Mouse (Mus musculus): ENCODE data around the gene Fam162a. TPM values are rescaled to one million over a fixed set of nuclear protein-coding genes. Genes with fewer than 3 reads are reported as not detected.
A peak's percentile ranks its signal among the peaks of the same experiment; 100 is the strongest.
"Not testable (repeated sequence)": the region's sequence is repeated elsewhere in the genome, so short reads cannot be mapped to it uniquely, and the experiment has no call there.

Fam162a gene
- polyA plus RNA-seq, 1 experiment from 2014 or later: 223 TPM

DNA sequence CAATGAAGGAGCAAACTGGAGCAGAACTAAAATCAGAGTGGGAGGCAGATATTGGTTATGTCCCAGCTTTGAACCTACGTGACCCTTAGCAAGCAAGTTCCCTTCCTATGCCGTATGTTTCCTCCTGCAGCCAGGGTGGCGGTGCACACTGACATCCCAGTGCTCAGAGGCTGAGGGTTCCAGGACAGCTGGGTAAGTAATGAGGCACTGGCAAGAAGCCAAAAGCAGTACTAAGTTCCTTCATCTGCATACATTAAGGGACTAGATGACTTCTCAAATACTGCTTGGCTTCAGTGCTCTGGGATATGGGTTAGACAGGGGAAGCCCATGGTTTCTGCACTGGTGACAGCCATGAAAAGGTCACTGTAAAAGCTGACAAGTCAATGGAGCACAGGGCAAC, 3.0 kb downstream of the Fam162a start:
- peaks cover 25% of the 10 kb centered on the region for H3K4me1 ChIP-seq (ENCODE audit: control insufficient read depth, low read depth, low read length)
- no peak overlapping the region for H3K27ac ChIP-seq (ENCODE audit: low read length)
- WGBS (ENCODE audit: insufficient replicate concordance): 75% methylated on average over 3 of the region's 3 CpGs

DNA sequence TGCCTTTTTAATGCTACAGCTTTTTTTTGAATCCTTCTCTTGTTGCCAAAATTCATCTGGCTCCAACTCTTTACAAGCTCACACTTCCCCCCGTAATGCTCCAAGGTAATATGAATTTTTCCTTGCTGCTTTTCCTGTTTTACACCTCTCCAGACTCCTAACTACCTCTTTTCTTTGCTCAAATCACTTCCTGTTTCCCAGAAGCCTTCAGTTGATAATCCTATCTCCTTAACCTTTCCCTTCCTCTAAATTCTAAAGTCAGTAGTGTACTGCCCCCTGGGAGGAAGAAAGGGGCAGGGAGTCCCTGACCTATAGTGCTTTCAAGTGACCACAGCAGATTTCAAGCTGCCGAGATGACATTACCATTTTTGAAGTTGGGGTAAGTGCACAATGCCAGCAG, 3.7 kb downstream of the Fam162a start:
- 39% methylated on average over 2 of the region's 2 CpGs for WGBS (ENCODE audit: insufficient replicate concordance)
- Histone ChIP-seq H3K9ac (ENCODE audit: low read depth, low read length) (no peak overlapping the region), H3K27ac (ENCODE audit: low read length) (peak overlapping the region; percentile 6; the same call in 1 of the 2 replicates), H3K4me3 (ENCODE audit: low read depth, low read length) (no peak overlapping the region), H3K27me3 (ENCODE audit: control insufficient read depth, insufficient read depth, low read depth, low read length) (no peaks in the 10 kb centered on the region), H3K36me3 (ENCODE audit: control insufficient read depth, insufficient read depth) (no peaks in the 10 kb centered on the region), H3K4me1 (ENCODE audit: control insufficient read depth, low read depth, low read length) (peaks cover 28% of the 10 kb centered on the region), H3K4me2 (ENCODE audit: low read depth, low read length) (no peak overlapping the region), H3K9me3 (replicated peaks; ENCODE audit: control insufficient read depth, low read length) (no peaks in the 10 kb centered on the region)
- no peak for ATAC-seq (ENCODE audit: low read depth)

More for the DNA sequence above, 3.0 kb downstream of the Fam162a start:
- H3K4me2 ChIP-seq (ENCODE audit: low read depth, low read length): no peak overlapping the region
- no peak overlapping the region for H3K4me3 ChIP-seq (ENCODE audit: low read depth, low read length)
- no peaks in the 10 kb centered on the region for H3K9me3 ChIP-seq (replicated peaks; ENCODE audit: control insufficient read depth, low read length)
- no peak for ATAC-seq (ENCODE audit: low read depth)
- H3K36me3 ChIP-seq (ENCODE audit: control insufficient read depth, insufficient read depth): no peaks in the 10 kb centered on the region
- no peak overlapping the region for H3K9ac ChIP-seq (ENCODE audit: low read depth, low read length)
- no peaks in the 10 kb centered on the region for H3K27me3 ChIP-seq (ENCODE audit: control insufficient read depth, insufficient read depth, low read depth, low read length)

DNA sequence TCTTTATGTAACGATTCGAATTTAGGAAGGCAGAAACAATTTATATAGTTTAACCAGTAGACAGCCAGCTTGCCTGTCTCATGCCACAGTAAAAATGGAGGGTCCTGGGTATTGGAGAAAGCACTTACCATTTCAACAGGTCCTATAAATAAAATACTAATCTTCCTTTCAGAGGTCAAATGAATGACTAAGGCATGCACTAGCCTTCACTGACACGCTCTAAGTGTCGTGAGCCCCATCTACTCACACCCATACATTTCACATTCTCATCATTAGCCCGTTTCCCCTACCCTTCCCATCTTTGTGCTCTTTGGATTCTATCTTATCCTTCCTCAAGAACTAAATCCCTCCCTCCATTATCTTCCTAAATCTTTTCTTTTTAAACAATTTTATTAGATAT, 6.5 kb downstream of the Fam162a start:
- no peak overlapping the region for H3K4me3 ChIP-seq (ENCODE audit: low read depth, low read length)
- peaks cover 30% of the 10 kb centered on the region for H3K4me1 ChIP-seq (ENCODE audit: control insufficient read depth, low read depth, low read length)
- H3K36me3 ChIP-seq (ENCODE audit: control insufficient read depth, insufficient read depth): no peaks in the 10 kb centered on the region
- no peak overlapping the region for H3K9ac ChIP-seq (ENCODE audit: low read depth, low read length)
- H3K27me3 ChIP-seq (ENCODE audit: control insufficient read depth, insufficient read depth, low read depth, low read length): no peaks in the 10 kb centered on the region
- H3K9me3 ChIP-seq (replicated peaks; ENCODE audit: control insufficient read depth, low read length): no peaks in the 10 kb centered on the region
- no peak overlapping the region for H3K27ac ChIP-seq (ENCODE audit: low read length)
- no peak overlapping the region for H3K4me2 ChIP-seq (ENCODE audit: low read depth, low read length)
- ATAC-seq (ENCODE audit: low read depth): no peak
- 79% methylated on average over 5 of the region's 5 CpGs for WGBS (ENCODE audit: insufficient replicate concordance)

DNA sequence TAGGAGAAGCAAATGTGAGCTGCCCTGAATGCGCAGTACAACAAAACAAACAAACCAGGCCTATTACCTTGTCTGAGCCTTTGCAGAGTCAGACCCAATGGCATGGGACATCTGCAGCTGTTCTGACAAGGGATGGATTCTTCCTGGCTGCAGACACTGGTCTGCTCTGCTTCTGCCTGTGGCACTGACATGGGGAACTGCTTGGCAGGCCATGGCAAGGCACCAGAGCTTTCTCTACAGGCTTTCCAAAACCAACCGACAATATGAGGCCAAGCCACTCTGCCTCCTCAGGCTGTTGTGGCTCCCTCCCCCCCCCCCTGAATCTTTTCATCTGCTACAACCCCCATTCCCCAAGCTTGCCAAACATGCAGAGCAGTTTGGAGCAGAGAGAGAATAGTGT, 8.1 kb downstream of the Fam162a start:
- WGBS (ENCODE audit: insufficient replicate concordance): 74% methylated on average over 2 of the region's 2 CpGs
- H3K9ac ChIP-seq (ENCODE audit: low read depth, low read length): no peak overlapping the region
- H3K4me2 ChIP-seq (ENCODE audit: low read depth, low read length): no peak overlapping the region
- no peaks in the 10 kb centered on the region for H3K27me3 ChIP-seq (ENCODE audit: control insufficient read depth, insufficient read depth, low read depth, low read length)
- H3K9me3 ChIP-seq (replicated peaks; ENCODE audit: control insufficient read depth, low read length): no peaks in the 10 kb centered on the region
- peaks cover 21% of the 10 kb centered on the region for H3K4me1 ChIP-seq (ENCODE audit: control insufficient read depth, low read depth, low read length)
- H3K36me3 ChIP-seq (ENCODE audit: control insufficient read depth, insufficient read depth): no peaks in the 10 kb centered on the region
- H3K4me3 ChIP-seq (ENCODE audit: low read depth, low read length): no peak overlapping the region
- no peak overlapping the region for H3K27ac ChIP-seq (ENCODE audit: low read length)
- ATAC-seq (ENCODE audit: low read depth): no peak

DNA sequence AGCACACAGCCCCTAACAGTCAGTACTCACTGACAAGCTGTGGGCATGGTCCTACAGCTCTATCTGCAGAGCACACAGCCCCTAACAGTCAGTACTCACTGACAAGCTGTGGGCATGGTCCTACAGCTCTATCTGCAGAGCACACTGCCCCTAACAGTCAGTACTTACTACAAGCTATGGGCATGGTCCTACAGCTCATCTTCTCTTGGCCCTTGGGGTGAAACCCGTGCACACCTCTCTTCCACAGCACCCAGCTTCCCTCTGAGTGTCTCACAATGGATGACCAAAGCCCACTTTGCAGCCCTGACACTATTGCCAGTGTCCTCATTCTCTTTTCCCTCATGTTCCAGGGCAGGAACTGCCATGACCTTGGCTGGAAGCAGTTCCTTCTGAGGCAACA, 8.9 kb downstream of the Fam162a start:
- H3K9me3 ChIP-seq (replicated peaks; ENCODE audit: control insufficient read depth, low read length); H3K36me3 ChIP-seq (ENCODE audit: control insufficient read depth, insufficient read depth); ATAC-seq (ENCODE audit: low read depth); H3K9ac ChIP-seq (ENCODE audit: low read depth, low read length); H3K4me3 ChIP-seq (ENCODE audit: low read depth, low read length); H3K4me2 ChIP-seq (ENCODE audit: low read depth, low read length); H3K27me3 ChIP-seq (ENCODE audit: control insufficient read depth, insufficient read depth, low read depth, low read length): not testable (repeated sequence)
- H3K27ac ChIP-seq (ENCODE audit: low read length): peak overlapping the region; percentile 17; the same call in 1 of the 2 replicates
- peaks cover 14% of the 10 kb centered on the region for H3K4me1 ChIP-seq (ENCODE audit: control insufficient read depth, low read depth, low read length)
- 44% methylated on average over 1 of the region's 1 CpGs for WGBS (ENCODE audit: insufficient replicate concordance)

DNA sequence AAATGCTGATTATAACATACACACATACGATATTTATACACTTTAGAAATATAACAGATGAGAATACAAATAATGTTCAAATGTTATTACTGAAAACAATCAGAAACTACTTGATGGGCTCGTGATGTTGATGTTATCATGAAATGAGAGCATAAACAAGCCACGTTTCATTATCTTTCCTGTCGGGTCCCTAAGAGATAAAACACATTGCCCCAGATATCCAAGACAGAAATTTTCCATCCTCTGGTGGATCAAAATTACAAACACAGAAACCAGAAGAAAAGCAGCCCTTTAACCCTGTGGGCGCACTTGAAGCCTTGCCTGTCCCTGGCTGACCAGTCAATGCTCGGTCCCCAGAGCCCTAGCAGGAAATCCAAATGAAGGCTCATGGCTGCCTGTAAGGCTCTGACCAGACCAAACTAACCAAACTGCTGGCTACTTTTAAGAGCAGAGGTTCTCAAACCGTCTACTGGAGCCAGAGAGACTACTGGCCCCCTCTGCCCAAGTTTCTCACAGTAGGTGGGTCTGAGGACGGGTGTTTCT, 13.4 kb downstream of the Fam162a start:
- H3K4me1 ChIP-seq (ENCODE audit: control insufficient read depth, low read depth, low read length): peaks cover 9% of the 10 kb centered on the region
- H3K9me3 ChIP-seq (replicated peaks; ENCODE audit: control insufficient read depth, low read length): no peaks in the 10 kb centered on the region
- no peaks in the 10 kb centered on the region for H3K27me3 ChIP-seq (ENCODE audit: control insufficient read depth, insufficient read depth, low read depth, low read length)
- H3K27ac ChIP-seq (ENCODE audit: low read length): no peak overlapping the region
- no peaks in the 10 kb centered on the region; the same call in 1 of the 2 replicates for H3K36me3 ChIP-seq (ENCODE audit: control insufficient read depth, insufficient read depth)
- H3K4me2 ChIP-seq (ENCODE audit: low read depth, low read length): no peak overlapping the region
- ATAC-seq (ENCODE audit: low read depth): no peak
- 59% methylated on average over 8 of the region's 8 CpGs for WGBS (ENCODE audit: insufficient replicate concordance)
- no peak overlapping the region for H3K4me3 ChIP-seq (ENCODE audit: low read depth, low read length)
- H3K9ac ChIP-seq (ENCODE audit: low read depth, low read length): no peak overlapping the region

DNA sequence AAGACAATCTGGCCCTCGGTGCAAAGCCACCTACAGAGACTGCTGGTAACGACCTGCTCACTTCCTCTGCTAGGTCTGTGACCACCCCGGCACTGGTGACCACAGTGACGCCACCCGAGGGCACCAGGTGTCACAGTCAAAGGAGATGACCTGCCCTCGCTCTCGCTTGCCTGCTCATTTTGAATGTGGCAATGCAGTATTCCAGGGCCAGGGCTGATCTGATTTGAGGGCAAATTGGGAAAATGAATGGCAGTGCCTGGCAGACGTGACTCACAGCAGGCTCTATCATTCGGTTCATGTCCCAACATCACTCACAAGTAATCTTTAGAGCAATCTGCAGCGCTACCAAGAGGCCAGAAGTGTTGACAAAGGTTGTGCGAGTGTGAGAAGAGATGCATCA, 15.0 kb downstream of the Fam162a start:
- H3K4me2 ChIP-seq (ENCODE audit: low read depth, low read length): no peak overlapping the region
- peaks cover 3% of the 10 kb centered on the region for H3K4me1 ChIP-seq (ENCODE audit: control insufficient read depth, low read depth, low read length)
- WGBS (ENCODE audit: insufficient replicate concordance): 84% methylated on average over 11 of the region's 11 CpGs
- no peak for ATAC-seq (ENCODE audit: low read depth)
- no peak overlapping the region for H3K4me3 ChIP-seq (ENCODE audit: low read depth, low read length)
- no peak overlapping the region for H3K9ac ChIP-seq (ENCODE audit: low read depth, low read length)
- H3K9me3 ChIP-seq (replicated peaks; ENCODE audit: control insufficient read depth, low read length): no peaks in the 10 kb centered on the region
- no peaks in the 10 kb centered on the region for H3K27me3 ChIP-seq (ENCODE audit: control insufficient read depth, insufficient read depth, low read depth, low read length)
- H3K36me3 ChIP-seq (ENCODE audit: control insufficient read depth, insufficient read depth): peaks cover under 1% of the 10 kb centered on the region; the same call in 1 of the 2 replicates
- no peak overlapping the region for H3K27ac ChIP-seq (ENCODE audit: low read length)

DNA sequence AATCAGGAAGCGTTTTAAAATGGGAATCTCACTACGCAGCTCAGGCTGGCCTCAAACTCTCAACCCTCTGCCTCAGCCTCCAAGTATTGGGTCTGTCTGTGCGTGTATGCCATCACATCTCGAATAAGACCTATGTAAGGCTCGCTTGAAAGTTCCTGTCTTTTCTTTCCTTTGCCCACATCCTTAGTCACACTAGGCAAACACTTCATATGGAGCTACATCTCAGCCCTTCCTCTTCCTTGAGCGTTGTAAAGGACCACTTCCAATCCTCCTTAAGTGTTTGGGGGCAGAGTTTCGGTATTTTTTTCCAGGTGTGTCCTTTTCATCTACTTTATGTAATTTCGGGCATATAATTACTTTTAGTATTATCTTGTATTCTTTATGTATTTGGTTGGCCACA, 16.5 kb downstream of the Fam162a start:
- ATAC-seq (ENCODE audit: low read depth): no peak
- WGBS (ENCODE audit: insufficient replicate concordance): 83% methylated on average over 8 of the region's 8 CpGs
- H3K36me3 ChIP-seq (ENCODE audit: control insufficient read depth, insufficient read depth): peaks cover 5% of the 10 kb centered on the region; the same call in 1 of the 2 replicates

DNA sequence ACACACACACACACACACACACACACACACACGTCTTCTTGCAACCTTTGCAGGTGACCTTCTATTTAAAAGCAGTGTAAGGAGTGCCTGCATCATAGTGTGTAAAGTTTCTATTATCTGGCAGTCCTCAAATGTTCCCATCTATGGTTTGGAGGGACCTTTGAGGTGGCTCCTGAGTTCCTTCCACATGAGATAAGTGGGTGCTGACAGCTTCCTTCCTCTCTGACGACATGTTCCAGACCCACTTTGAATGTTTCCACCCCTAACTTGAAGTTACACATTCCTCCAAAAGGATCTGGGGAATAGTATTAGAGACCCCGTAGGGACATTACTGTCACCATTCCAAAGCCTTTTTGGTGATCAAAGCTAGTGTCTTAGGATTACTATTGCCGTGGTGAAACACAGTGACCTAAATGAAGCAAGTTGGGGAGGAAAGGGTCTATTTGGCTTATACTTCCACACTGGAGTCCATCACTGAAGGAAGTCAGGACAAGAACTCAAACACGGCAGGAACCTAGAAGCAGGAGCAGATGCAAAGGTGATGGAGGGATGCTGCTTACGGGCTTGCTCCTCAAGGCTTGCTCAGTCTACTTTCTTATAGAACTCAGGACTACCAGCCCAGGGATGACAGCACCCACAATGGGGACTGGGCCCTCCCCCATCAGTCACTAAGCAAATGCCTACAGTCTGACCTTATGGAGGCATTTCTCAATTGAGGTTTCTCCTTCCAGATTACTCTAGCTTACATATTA, 17.7 kb downstream of the Fam162a start:
- Histone ChIP-seq H3K36me3 (ENCODE audit: control insufficient read depth, insufficient read depth) (peaks cover 16% of the 10 kb centered on the region), H3K9ac (ENCODE audit: low read depth, low read length) (no peak overlapping the region), H3K4me2 (ENCODE audit: low read depth, low read length) (no peak overlapping the region), H3K4me1 (ENCODE audit: control insufficient read depth, low read depth, low read length) (no peaks in the 10 kb centered on the region; the same call in 1 of the 2 replicates), H3K4me3 (ENCODE audit: low read depth, low read length) (no peak overlapping the region), H3K27me3 (ENCODE audit: control insufficient read depth, insufficient read depth, low read depth, low read length) (no peaks in the 10 kb centered on the region), H3K27ac (ENCODE audit: low read length) (no peak overlapping the region), H3K9me3 (replicated peaks; ENCODE audit: control insufficient read depth, low read length) (no peaks in the 10 kb centered on the region)
- WGBS (ENCODE audit: insufficient replicate concordance): 73% methylated on average over 6 of the region's 6 CpGs
- no peak for ATAC-seq (ENCODE audit: low read depth)

More for the DNA sequence above, 16.5 kb downstream of the Fam162a start:
- no peak overlapping the region for H3K9ac ChIP-seq (ENCODE audit: low read depth, low read length)
- H3K4me3 ChIP-seq (ENCODE audit: low read depth, low read length): no peak overlapping the region
- H3K9me3 ChIP-seq (replicated peaks; ENCODE audit: control insufficient read depth, low read length): no peaks in the 10 kb centered on the region
- no peaks in the 10 kb centered on the region for H3K27me3 ChIP-seq (ENCODE audit: control insufficient read depth, insufficient read depth, low read depth, low read length)
- H3K4me2 ChIP-seq (ENCODE audit: low read depth, low read length): no peak overlapping the region
- H3K27ac ChIP-seq (ENCODE audit: low read length): no peak overlapping the region
- H3K4me1 ChIP-seq (ENCODE audit: control insufficient read depth, low read depth, low read length): peaks cover 3% of the 10 kb centered on the region
